Mouse (Mus musculus) left cerebral cortex, adult 2 months (tissue): ENCODE measurements around the gene Fbxl13. TPM values are rescaled to one million over a fixed set of nuclear protein-coding genes. Genes with fewer than 3 reads are reported as not detected.
"Not testable (repeated sequence)": the region's sequence is repeated elsewhere in the genome, so short reads cannot be mapped to it uniquely, and the experiment has no call there.

Experiments used
- DNase-seq, 2 experiments: peaks; one replicate each; pipeline ENCODE4 v3.0.0; 2021 to 2022; ENCODE audit warnings: low spot score in 2 of 2, mixed read lengths in 1 of 2; ENCODE audit errors: extremely low spot score in 1 of 2
- H3K27ac ChIP-seq: fragments of 200-600 bp; 2 replicates; pipeline ENCODE4 v1.8.1; 2022
- H3K4me3 ChIP-seq: fragments of 200-600 bp; 2 replicates; pipeline ENCODE4 v1.8.1; 2022
- CTCF ChIP-seq: fragments of 200-600 bp; IDR thresholded peaks from 2 replicates; pipeline ENCODE4 v1.8.1; 2022; ENCODE audit warnings: antibody characterized with exemption, mild to moderate bottlenecking, moderate library complexity
- intact Hi-C: fragments of 180-260 bp; cut with DNase I; formaldehyde crosslinking; loops from one replicate; pipeline ENCODE4 v1.15.1; 2025
- total RNA-seq, 2 experiments: library from RNA; stranded (reverse); gene quantifications; 2 replicates each; pipeline ENCODE4 v1.2.3; 2021

The Fbxl13 gene
- total RNA-seq, 2 experiments from 2014 or later = 0.18 to 0.19 TPM

DNA sequence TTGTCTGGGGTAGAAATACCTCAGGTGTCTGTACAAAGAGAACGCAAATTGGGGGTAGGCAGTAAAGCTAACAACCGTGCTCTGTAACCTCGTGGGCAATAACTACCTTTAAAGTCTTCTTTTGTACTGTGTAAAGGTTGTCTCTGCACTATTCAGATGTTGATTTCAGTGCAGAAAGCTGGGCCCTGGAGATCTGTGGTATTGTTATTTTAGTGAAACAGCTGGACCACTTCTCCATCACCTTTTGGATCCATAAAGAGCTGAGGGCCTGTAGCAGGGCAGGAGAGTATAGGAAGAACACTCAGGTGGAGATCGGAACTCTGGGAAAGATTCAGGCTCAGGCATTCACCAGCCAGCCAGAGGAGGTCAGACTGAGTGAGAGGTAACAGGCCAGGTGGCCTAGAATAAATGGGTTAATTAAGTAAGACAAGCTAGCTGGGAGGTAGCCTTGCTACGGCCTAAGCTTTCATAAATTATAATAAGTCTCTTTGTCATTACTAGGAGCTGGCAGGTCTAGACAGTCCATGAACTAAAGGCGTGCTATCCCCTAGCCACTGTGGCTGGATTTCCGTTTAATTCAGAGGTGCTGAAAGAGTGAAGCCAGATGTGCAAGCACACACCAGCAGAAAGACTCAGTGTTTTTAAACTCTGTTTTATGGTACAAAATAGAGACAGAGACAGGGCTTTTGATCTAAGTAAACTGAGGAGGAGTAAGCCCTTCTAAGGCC is 6.6 kb upstream of the Fbxl13 start:
- TF ChIP-seq CTCF = no peak
- intact Hi-C loops = no loop called here
- H3K27ac ChIP-seq = no peak overlapping the region
- DNase-seq = no peak
- H3K4me3 ChIP-seq = no peak overlapping the region

DNA sequence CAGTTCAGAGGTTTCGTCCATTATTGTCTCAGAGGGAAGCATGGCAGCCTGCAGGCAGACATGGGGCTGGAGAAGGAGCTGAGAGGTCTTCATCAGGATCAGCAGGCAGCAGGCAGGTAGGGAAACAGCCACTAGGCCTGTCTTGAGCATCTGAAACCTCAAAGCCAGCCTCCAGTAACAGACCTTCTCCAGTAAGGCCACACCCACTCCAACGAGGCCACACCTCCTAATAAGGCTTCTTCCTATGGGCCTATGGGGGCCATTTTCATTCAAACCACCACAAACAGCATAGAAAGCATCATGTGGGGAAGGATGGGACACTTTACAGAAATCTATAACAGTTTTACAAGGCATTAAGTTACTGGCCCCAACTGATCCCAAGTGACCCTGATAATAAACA is 5.3 kb upstream of the Fbxl13 start:
- Histone ChIP-seq H3K27ac (no peak overlapping the region), H3K4me3 (no peak overlapping the region)
- intact Hi-C loops = no loop called here
- no peak for TF ChIP-seq CTCF
- no peak for DNase-seq

DNA sequence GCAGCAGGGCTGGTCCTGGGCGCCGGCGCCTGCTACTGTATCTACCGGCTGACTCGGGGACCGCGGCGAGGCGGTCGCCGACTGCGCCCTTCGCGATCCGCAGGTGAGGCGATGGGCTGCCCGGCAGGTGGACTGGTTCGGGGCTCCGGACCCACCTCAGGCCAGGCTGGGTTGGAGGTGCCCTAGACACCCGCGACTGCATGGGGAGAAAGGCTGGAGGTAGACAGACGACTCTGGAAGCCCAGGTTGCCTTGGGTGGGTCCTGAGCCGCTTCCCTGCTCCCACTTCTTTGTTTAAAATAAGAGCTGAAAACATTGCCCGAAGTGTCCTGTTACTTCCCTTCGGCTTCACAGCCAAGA is 678 bp upstream of the Fbxl13 start:
- no peak for DNase-seq
- H3K27ac ChIP-seq = peak overlapping the region; percentile 76
- intact Hi-C loops = loop anchor here (10.0 kb wide), 1 partner anchor 591 kb away; the partner anchor contains the start of gene Ptpn12
- no peak for TF ChIP-seq CTCF
- peak overlapping the region; percentile 73 for H3K4me3 ChIP-seq

DNA sequence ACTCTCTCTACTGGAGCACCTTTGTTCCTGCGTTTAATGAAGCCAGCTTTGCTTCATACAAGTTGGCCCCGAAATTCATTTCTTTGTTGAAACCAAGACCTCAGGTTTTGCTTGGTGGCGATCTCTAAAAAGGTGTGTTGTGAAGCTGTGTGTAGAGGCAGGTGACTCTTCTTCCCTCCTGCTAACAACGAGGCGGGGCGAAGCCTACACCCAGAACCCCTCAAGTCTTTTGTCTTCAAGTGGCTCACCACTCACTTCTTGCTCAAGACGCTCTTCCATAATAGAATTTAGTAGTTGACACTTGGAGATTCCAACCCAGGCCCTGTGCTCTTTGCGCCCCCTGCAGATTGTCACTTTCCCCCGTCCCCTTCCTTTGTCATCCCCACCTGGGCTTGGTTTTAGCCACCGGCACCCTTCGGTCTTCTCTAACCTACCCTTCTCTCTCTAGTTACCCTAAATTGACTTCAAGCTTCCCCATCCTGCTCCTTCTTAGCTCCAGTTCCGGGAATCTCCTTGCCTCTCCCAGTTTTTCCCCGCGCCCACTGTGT is 469 bp downstream of the Fbxl13 start:
- Histone ChIP-seq H3K27ac (peak overlapping the region; percentile 66; the same call in 1 of the 2 replicates), H3K4me3 (peak overlapping the region; percentile 47)
- no peak for DNase-seq
- TF ChIP-seq CTCF = no peak; the same call in 1 of the 2 replicates
- intact Hi-C loops = loop anchor here (10.0 kb wide), 1 partner anchor 590 kb away; the partner anchor contains the start of gene Ptpn12

DNA sequence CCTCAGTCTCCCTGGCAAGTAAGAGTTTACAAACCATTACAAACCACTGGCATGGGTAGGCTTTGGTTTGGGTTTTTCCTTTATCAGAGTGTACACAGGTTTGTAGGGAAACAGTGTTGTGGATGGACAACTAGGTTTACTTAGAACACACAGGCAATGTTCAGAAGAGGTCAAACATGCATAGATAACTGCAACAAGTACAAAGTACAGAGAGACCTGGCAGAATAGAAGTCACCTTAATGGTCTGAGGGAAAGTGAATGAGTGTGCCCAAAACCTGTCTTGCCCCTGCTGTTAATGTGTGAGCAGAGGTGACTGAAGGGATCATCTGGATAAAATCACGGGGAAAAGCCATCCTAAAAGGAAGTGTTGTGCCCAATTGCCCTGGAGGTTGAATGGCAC is 1.8 kb downstream of the Fbxl13 start:
- no peak for DNase-seq
- intact Hi-C loops = loop anchor here (2.0 to 10.0 kb wide), 2 partner anchors 379 to 589 kb away; partner anchors contain the start of gene Ptpn12
- no peak overlapping the region for H3K4me3 ChIP-seq
- TF ChIP-seq CTCF = no peak
- H3K27ac ChIP-seq = no peak overlapping the region

DNA sequence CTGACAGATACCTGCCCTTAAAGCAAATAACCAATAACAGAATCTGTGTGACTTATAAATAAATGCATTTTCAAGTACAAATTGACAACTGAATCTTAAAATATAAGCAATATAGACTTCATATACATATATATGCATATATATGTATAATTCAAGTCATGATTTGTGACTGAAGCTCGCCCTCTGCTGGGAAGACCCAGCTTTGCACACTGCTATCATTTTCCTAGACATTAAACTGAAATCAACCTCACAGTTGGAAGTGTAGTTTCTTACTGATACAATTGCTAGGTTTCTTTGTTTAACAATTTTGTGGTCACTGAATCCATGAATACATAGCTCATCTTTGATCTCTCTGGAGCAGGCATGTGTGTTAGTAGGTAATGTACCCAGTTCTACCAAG is 4.5 kb downstream of the Fbxl13 start:
- peak; percentile 46 to 75 for DNase-seq
- Histone ChIP-seq H3K4me3 (no peak overlapping the region), H3K27ac (no peak overlapping the region)
- TF ChIP-seq CTCF = peak; percentile 91
- intact Hi-C loops = loop anchor here (1.0 to 10.0 kb wide), 2 partner anchors 207 to 586 kb away; partner anchors contain the start of gene Ptpn12

DNA sequence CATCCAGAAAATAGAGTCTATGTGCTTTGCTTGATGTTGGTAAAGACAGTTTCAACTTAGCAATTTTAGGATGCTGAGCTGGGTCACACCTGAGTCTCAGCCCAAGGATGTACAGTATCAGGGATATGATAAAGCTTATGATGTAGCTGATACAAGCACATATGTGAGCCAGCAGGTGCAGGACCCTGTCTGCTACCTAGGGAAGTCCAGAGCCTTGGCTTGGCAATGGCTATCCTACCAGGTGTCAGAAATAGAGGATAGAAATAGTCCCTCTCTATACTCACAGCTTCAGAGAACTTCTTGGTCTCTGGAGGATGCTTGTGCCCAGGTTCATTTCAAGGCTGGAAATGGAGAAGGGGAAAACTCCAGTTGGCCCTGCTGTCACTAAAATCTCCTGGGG is 19.5 kb downstream of the Fbxl13 start:
- intact Hi-C loops = no loop called here
- DNase-seq = no peak
- Histone ChIP-seq H3K27ac (no peak overlapping the region), H3K4me3 (no peak overlapping the region)
- no peak for TF ChIP-seq CTCF

DNA sequence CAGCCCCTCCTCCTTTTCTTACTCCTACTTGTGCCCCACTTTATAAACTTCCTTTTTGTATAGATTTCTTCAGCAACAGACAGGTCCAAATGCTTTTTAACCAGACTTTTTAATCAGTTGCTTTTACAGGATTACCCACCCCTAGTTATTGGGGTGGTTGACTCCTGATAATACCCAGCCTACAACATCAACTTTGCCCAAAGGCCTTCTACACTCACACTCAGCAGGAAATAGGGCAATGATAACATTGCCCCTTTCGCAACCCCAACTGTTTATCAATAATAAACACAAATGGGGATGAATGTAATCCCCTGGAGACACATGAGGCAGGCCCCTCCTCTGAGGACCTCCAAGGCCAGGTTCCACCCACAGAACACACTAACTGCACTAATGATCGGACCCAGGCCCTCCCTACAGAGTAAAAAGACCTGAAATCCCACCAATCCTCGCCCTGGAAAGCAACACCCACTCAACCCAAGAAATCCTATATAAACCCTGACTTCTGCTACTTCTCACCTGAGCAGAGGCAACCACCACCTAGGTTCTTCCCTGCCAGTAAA is 28.9 kb downstream of the Fbxl13 start:
- intact Hi-C loops = no loop called here
- no peak for DNase-seq

DNA sequence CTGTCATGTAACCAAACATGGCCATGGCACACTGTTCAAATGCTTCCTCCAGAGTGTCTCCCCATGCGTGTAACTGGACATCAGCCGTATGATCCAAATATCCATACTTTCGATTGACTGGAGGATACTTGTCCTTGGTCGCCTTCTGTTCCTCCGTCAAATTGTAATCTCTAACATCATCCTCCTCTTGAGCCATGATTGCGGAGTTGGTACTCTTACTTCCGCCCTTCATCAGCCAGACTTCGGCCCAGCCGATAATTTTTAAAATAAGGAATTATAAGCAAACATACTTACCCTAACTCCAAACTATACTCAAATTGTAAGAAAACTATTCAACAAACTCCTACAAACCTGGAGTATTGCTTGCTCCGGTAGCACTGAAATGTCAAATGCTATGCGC is 31.1 kb downstream of the Fbxl13 start:
- intact Hi-C loops, H3K27ac ChIP-seq, DNase-seq, H3K4me3 ChIP-seq: not testable (repeated sequence)

More for the DNA sequence above, 28.9 kb downstream of the Fbxl13 start:
- no peak overlapping the region for H3K27ac ChIP-seq
- no peak for TF ChIP-seq CTCF
- H3K4me3 ChIP-seq = no peak overlapping the region

DNA sequence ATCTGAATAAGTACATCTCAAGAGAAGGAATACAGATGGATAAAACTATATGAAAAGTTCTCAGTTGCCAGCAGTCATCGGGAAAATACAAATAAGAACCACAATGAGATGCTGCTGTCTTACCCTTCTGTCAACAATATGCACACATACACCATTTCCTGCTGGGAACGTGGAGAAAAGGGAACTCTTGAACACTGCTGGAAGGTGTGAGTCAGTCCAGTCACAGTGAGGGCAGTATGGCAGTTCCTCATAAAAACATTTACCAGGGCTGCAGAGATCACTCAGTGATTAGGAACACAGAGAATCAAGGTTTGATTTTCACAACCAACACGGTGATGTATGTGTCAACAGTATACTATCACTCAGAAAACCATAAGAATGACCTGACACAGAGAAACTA is 34.4 kb downstream of the Fbxl13 start:
- H3K27ac ChIP-seq = no peak overlapping the region
- no peak for DNase-seq
- H3K4me3 ChIP-seq = no peak overlapping the region
- intact Hi-C loops = no loop called here
- no peak for TF ChIP-seq CTCF

DNA sequence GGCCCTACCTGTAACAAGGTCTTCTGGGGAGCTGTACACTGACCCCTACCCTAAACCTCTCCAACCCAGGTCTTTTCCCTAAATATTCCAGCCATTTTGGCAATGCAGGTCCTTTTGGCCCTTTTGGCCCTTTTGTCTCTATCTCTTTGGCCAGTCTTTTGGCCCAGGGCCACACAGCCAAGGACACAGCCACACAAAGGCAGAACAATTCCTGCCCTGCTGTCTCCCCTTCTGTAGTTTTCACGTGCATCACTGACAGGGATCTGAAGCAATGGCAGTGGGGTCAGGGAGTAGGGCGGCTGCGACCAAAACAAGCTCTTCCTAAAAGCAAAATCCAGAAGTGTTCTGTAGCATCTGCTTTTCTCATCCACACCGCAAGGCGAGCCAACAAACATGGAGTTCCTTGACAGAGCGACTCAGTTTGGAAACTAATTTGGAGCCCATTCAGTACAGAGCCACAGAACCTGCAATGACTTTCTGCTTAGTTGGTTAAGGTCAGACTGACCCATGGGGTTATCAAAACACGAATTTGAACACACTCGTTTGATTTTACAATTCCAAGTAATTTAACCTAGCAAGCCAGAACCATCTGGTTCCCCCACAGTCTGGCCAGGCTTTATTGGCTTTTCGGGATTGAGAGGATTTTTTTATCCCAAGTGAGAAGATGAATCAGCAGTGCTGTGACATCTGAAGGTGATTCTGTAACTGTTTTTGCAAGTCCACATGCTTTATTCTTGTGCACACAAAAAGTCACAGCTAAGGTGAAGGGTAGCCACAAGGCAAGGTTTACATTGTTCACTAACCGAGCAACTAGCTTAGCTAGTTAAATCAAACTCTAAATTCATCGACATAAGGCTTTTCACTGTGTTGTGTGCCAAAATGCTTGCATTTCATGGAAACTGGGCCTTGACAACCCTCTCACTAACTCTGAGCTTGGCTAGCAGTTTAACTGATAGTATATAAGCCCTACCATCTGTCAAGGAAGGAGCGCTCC is 36.8 kb downstream of the Fbxl13 start:
- DNase-seq = peak in 1 of 2 experiments; percentile 24
- Histone ChIP-seq H3K4me3 (no peak overlapping the region), H3K27ac (peak overlapping the region; percentile 88)
- TF ChIP-seq CTCF = no peak
- intact Hi-C loops = loop anchor here (2.0 kb wide), 1 partner anchor 34 kb away; no protein-coding TSS in a partner anchor
